8 mouse cellular contexts compared by ENCODE assay signal in genomic region chr2:154426188-154426904, GRCm38 (mm10). TPM values are rescaled to one million over a fixed set of nuclear protein-coding genes. Genes with fewer than 3 reads are reported as not detected.
DNase-seq lines count a peak whose midpoint lies in the region; ATAC-seq and TF ChIP-seq lines count a peak whose summit lies in the region.

No protein-coding gene starts in this region.

- in situ Hi-C loops in ES-E14 (cut with MboI; ENCODE audit: low sequenced_read_pairs in 2 of 2, unreplicated experiment in 2 of 2): no loop called here

- peaks cover 15% of the 10 kb centered on the region for H3K4me1 ChIP-seq in heart, embryonic 12.5 days (replicated peaks)
- H3K4me1 ChIP-seq in ES-E14 (ENCODE audit: control insufficient read depth in 2 of 2, insufficient read depth in 2 of 2, low read length in 2 of 2, poor library complexity in 1 of 2): peaks cover 23 to 33% of the 10 kb centered on the region in 2 experiments
- peaks cover 32% of the 10 kb centered on the region for H3K4me1 ChIP-seq in forebrain, embryonic 15.5 days

- peak overlapping the region; percentile 52 for H3K4me3 ChIP-seq in heart, embryonic 12.5 days
- peak overlapping the region; percentile 24 to 80 for H3K4me3 ChIP-seq in ES-E14 (ENCODE audit: insufficient read depth in 1 of 2, low read depth in 1 of 2, low read length in 2 of 2, poor library complexity in 1 of 2, severe bottlenecking in 1 of 2)
- peak overlapping the region; percentile 33 for H3K4me3 ChIP-seq in forebrain, embryonic 15.5 days

- DNase-seq in heart, adult 18-20 months: no peak
- peak; percentile 90 for DNase-seq in ES-E14 (ENCODE audit: low read depth, low spot score)
- DNase-seq in mesoderm, embryonic 11.5 days (ENCODE audit: low read depth, low spot score): peak; percentile 60
- no peak for DNase-seq in adipocyte (ENCODE audit: low spot score)
- no peak for DNase-seq in spleen, adult 12 weeks (ENCODE audit: low spot score)
- DNase-seq in cerebellum, adult 11-12 months: no peak

- peak overlapping the region; percentile 63; the same call in 1 of the 2 replicates for H3K27ac ChIP-seq in heart, embryonic 12.5 days (ENCODE audit: poor library complexity, severe bottlenecking)
- H3K27ac ChIP-seq in ES-E14 (ENCODE audit: insufficient read depth, low read depth, low read length, poor library complexity, severe bottlenecking): peak overlapping the region; percentile 100
- peak overlapping the region; percentile 92 for H3K27ac ChIP-seq in forebrain, embryonic 15.5 days (replicated peaks)

- H3K27me3 ChIP-seq in heart, embryonic 12.5 days (replicated peaks): peaks cover 21% of the 10 kb centered on the region
- no peaks in the 10 kb centered on the region for H3K27me3 ChIP-seq in forebrain, embryonic 15.5 days

- 0 out of 2 replicates have a peak, but pooled peaks cover 3% of the 10 kb centered on the region for H3K9me3 ChIP-seq in heart, embryonic 12.5 days (replicated peaks)
- H3K9me3 ChIP-seq in ES-E14 (ENCODE audit: control insufficient read depth, insufficient read depth, low read depth, low read length): no peaks in the 10 kb centered on the region
- no peaks in the 10 kb centered on the region for H3K9me3 ChIP-seq in forebrain, embryonic 15.5 days

- WGBS in heart, embryonic 12.5 days: 4% methylated on average over 24 of the region's 25 CpGs
- WGBS in forebrain, embryonic 15.5 days: 3% methylated on average over 21 of the region's 25 CpGs

- peak overlapping the region; percentile 81 for H3K9ac ChIP-seq in heart, embryonic 12.5 days
- H3K9ac ChIP-seq in ES-E14 (ENCODE audit: insufficient read depth, low read depth, low read length, poor library complexity, severe bottlenecking): peak overlapping the region; percentile 86
- peak overlapping the region; percentile 45 for H3K9ac ChIP-seq in forebrain, embryonic 15.5 days (replicated peaks)

- H3K36me3 ChIP-seq in heart, embryonic 12.5 days: no peaks in the 10 kb centered on the region
- no peaks in the 10 kb centered on the region for H3K36me3 ChIP-seq in ES-E14 (ENCODE audit: control insufficient read depth, insufficient read depth, low read length, poor library complexity, severe bottlenecking)
- H3K36me3 ChIP-seq in forebrain, embryonic 15.5 days: no peaks in the 10 kb centered on the region

- peak overlapping the region; percentile 78 for H3K4me2 ChIP-seq in heart, embryonic 12.5 days
- H3K4me2 ChIP-seq in forebrain, embryonic 15.5 days (replicated peaks): peak overlapping the region; percentile 51

- peak; percentile 59 for ATAC-seq in heart, embryonic 12.5 days (ENCODE audit: insufficient number of reproducible peaks, low FRiP score)
- peak; percentile 91 for ATAC-seq in forebrain, embryonic 15.5 days (replicated peaks)

TF ChIP-seq in ES-E14, 5 proteins besides CTCF, POLR2A, EP300 and RAD21:
- TF ChIP-seq HCFC1 (IDR thresholded peaks at IDR 0.05; ENCODE audit: borderline replicate concordance, insufficient read depth, low read length): no peak
- no peak for TF ChIP-seq CHD2 (IDR thresholded peaks at IDR 0.05; ENCODE audit: low read depth, low read length)
- TF ChIP-seq ZC3H11A (IDR thresholded peaks at IDR 0.05; ENCODE audit: borderline replicate concordance, low read depth, low read length): no peak
- TF ChIP-seq MAFK (IDR thresholded peaks at IDR 0.05; ENCODE audit: insufficient read depth, low read depth, low read length): no peak
- TF ChIP-seq ZNF384 (IDR thresholded peaks at IDR 0.05; ENCODE audit: low read depth, low read length): no peak

RNA-seq across cellular contexts. Expression of gene Cbfa2t2, which starts 9.9 kb away (rescaled TPM):
- 37.6 and 38.8 TPM in 2 replicates for polyA plus RNA-seq in heart, embryonic 12.5 days (2016; fragmentation: Nextera tagmentation; extraction: Ambion mirVana)
- total RNA-seq in heart, adult 18-20 months (2021): 10 to 100 TPM; 12.8 to 15.9 TPM
- 37.6 and 56.4 TPM in 2 replicates for total RNA-seq in ES-E14 (2012; rRNA removed)
- 78.0 and 82.3 TPM in 2 replicates for polyA plus RNA-seq in forebrain, embryonic 15.5 days (2015; fragmentation: Nextera tagmentation; extraction: Ambion mirVana)

RNA-seq across cellular contexts. Expression of gene Snta1, which starts 18.4 kb away (rescaled TPM):
- 49.9 and 51.6 TPM in 2 replicates for polyA plus RNA-seq in heart, embryonic 12.5 days (2016; fragmentation: Nextera tagmentation; extraction: Ambion mirVana)
- total RNA-seq in heart, adult 18-20 months (2021): 10 to 100 TPM; 78.7 to 79.5 TPM
- 11.3 and 18.6 TPM in 2 replicates for total RNA-seq in ES-E14 (2012; rRNA removed)
- 9.2 and 11.1 TPM in 2 replicates for polyA plus RNA-seq in forebrain, embryonic 15.5 days (2015; fragmentation: Nextera tagmentation; extraction: Ambion mirVana)

RNA-seq across cellular contexts. Expression of gene Cdk5rap1, which starts 53.5 kb away (rescaled TPM):
- polyA plus RNA-seq in heart, embryonic 12.5 days (2016; fragmentation: Nextera tagmentation; extraction: Ambion mirVana): 13.6 and 15.4 TPM in 2 replicates
- 10 to 100 TPM; 17.3 to 22.8 TPM for total RNA-seq in heart, adult 18-20 months (2021)
- 30.0 and 33.2 TPM in 2 replicates for total RNA-seq in ES-E14 (2012; rRNA removed)
- 15.3 and 18.2 TPM in 2 replicates for polyA plus RNA-seq in forebrain, embryonic 15.5 days (2015; fragmentation: Nextera tagmentation; extraction: Ambion mirVana)

Comparison
In these comparisons a context has a peak if more than half of its experiments do, and no peak if none do; other contexts are left out.
1. DNase-seq: peak in ES-E14 (single experiment) and mesoderm, embryonic 11.5 days (single experiment); none in heart, adult 18-20 months (0 of 2), adipocyte (single experiment), spleen, adult 12 weeks (single experiment) and cerebellum, adult 11-12 months (single experiment).
2. Peak in every context shown above with its lines, with median percentiles within 50 percentile points of each other: H3K27ac ChIP-seq, H3K4me3 ChIP-seq and H3K9ac ChIP-seq.